Mouse (Mus musculus) lung, postnatal 25 days (tissue): ENCODE results near the gene Selenbp1.

ENCODE experiments used
- DNase-seq: peaks from one replicate; pipeline ENCODE4 v3.0.0; 2022; ENCODE audit warnings: low spot score

Selenbp1 gene

GRCm38 (mm10) chr3:94984312-94984711 lies 51.5 kb downstream of the Selenbp1 start:
- peak; percentile 67 for DNase-seq

GRCm38 (mm10) chr3:94985513-94985912 lies 52.7 kb downstream of the Selenbp1 start:
- no peak for DNase-seq

- peak; percentile 47 for DNase-seq
Observed at GRCm38 (mm10) chr3:94987578-94987977, 54.7 kb downstream of the Selenbp1 start.

DNA sequence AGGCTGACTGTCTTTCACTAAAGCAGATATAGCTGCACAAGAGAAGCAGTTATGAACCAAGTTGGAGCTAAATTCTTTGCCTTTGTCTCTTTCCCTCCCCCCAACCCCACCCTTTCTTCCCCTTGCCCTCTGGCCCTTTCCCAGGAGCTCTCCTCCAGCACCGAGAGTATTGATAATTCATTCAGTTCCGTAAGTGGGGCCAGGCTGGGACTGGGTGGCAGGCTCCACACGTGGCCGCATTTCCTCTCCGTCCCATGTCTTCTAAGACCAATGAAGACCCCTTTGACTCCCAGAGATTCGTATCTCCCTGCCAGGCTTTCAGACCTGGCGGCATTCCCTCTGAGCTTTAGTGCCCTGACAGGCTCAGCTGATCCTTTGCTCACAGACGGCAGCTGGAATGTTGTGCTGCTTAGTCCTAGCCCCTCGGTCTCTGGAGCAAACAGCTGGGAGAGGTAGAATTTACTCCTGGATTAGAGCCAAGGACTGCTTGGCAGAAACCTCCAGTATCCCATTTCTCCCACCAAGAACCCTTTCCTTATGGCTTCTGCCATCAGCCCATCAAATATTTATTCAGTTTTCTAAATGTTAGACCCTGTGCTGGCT lies 56.4 kb downstream of the Selenbp1 start:
- DNase-seq, result no peak
